Mouse (Mus musculus): Measurements from ENCODE around the gene Ptprn. TPM values are rescaled to one million over a fixed set of nuclear protein-coding genes. Genes with fewer than 3 reads are reported as not detected.

Ptprn gene
- 1.8 TPM for polyA plus RNA-seq (2014; fragmentation: Illumina TruSeq; extraction: RNeasy Lipid Tissue Mini Kit (QIAGEN cat#74804); ENCODE audit: low read depth, low replicate concordance)

DNA sequence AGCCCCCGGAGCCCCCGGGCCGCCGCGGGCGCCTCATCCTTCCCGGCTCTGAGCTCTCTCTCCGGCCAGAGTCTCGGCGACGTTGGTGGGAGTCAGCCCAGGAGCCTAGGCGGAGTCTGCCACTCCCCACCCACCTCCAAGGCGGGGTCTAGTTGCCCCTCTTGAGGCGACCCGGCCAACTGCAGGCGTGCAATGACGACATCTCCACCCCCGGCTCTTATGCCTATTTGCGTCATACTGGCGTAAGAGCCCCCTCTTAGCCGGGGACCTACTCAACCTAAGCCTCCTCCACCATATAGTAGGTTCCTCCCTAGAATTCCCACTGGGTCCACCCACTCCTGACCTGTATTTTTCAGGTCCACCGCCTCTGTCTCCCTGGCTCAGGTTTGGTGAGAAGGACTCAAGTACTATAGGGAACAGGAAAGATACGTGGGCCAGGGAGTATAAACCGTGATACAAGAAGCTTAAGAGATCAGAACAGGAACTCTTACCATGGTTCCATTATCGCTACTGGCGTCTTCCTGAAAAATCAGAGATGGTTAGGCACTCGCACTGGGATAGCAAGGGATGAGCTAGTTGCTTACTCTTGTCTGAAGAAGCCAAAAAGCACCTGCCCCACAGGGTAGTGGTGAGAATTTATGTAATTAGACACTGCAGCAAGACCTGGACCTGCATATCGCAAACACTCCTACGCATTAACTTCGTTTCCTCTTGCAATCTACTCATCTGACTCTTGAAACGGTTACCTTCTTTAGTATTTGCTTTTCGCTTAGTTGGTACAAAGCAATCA, at the start of gene Ptprn:
Ptprn (minus strand) TSS at position 412 of the 790 bp plus-strand sequence.

DNA sequence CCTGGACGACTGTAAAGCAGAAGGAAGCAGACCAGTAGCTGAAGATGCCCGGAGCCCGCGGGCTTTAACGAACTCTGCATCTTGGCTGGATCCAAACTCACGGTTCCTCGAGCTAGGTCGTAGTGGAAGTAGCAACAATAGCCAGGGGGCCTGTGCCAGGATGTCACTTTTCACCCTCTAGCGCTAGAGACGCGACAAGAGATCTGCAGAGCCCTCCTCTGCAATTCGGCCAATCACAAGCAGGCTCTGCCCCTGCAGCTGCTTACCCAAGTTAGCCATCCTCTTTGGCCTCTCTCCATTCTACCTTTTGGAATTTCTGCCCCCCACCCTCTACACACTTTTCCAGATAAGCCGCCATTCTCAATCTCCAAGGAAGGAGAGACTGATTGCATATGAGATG, 13.9 kb upstream of the Ptprn start, which contains the start of gene Resp18:
Resp18 (minus strand) TSS at position 188 of the 400 bp plus-strand sequence.

DNA sequence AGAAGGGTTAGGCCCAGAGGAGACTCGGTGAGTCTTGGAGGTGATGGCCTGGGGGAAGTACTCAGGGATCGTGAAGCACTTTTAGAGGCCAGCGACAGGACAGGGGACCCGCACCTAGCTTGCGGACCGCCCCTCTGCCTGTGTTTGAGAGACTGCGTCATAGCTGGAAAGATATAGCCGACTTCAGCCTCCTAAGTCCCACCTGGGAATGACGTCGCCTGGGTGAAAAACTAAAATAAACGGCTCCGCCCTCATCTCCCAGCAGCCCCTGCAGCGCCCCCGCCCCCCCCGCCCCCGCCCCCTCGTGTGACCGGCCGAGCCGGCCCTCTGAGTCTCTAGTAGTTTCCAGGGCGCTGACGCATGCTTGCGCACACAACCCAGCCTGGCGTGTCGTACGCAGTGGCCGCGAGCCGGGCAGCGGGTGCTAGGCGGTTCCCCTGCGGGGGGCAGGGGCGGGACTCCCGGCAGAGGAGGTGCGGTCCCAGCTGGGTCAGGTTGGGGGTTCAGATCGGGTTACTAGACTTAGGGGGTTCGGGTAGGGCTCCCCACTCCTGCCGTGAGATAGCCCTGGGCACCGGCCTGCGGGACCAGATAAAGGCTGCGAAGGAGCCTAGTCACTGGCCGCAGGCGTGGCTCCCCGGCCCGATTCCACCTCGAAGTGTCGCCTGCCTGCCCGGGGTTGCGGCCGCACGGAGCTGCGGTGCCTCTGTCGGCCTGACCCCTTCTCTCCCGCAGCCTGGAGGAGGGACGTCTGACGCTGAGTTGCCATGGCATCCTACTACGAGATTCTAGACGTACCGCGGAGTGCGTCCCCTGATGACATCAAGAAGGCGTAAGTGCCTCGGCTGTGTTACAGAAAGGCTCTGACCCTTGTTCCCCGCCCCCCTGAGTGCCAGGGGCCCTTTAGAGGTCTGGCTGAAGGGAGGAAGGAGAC, 27.9 kb downstream of the Ptprn start, which contains the start of gene Dnajb2:
Dnajb2 (plus strand) TSS at position 290 of the 934 bp plus-strand sequence.

DNA sequence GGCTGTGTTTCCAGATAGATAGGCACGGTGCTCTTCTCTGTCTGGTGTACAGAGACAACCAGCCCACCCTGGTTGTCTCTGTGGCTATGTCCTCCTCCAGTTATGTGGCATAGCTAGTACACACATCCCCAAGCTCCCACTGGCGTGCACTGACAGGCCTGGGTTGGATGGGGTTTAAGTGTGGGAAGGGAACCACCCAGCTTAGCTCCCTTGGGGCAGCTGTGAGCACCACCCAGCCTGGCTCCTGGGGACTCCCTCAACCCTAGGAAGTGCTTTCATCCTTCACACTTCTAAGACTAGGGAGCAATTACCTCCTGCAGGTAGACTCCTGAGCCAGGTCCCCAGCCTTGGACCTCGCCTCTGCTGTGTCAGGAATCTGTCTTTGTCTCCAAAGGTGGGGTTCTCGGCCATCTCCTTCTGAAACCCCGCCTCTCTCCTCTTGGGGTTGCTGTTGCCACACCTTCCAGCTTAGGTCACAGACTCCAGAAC, 32.6 kb downstream of the Ptprn start, which contains the start of gene A630095N17Rik:
A630095N17Rik (minus strand) TSS at position 439 of the 489 bp plus-strand sequence.

DNA sequence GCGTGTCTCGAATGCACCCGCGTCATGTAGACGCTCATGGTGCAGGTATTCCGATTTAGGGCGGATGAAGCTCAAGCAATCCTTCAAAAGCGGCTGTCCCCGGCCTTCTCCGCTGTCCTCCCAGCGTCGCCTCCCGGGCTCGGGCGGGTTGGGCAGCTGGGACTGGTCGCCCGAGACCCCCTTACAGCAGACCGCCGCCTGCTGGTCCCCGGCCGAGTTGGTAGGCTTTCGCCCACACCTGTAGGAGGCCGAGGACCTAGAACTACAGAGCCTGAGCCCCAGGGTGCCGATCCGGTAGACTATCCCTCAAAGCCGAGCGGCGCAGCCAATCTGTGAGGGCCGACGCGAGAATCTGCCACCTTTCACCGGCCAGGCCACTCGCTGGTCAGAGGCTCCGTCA, 44.8 kb downstream of the Ptprn start, which contains the start of gene Tuba4a:
Tuba4a (minus strand) TSS at position 335 of the 400 bp plus-strand sequence.

DNA sequence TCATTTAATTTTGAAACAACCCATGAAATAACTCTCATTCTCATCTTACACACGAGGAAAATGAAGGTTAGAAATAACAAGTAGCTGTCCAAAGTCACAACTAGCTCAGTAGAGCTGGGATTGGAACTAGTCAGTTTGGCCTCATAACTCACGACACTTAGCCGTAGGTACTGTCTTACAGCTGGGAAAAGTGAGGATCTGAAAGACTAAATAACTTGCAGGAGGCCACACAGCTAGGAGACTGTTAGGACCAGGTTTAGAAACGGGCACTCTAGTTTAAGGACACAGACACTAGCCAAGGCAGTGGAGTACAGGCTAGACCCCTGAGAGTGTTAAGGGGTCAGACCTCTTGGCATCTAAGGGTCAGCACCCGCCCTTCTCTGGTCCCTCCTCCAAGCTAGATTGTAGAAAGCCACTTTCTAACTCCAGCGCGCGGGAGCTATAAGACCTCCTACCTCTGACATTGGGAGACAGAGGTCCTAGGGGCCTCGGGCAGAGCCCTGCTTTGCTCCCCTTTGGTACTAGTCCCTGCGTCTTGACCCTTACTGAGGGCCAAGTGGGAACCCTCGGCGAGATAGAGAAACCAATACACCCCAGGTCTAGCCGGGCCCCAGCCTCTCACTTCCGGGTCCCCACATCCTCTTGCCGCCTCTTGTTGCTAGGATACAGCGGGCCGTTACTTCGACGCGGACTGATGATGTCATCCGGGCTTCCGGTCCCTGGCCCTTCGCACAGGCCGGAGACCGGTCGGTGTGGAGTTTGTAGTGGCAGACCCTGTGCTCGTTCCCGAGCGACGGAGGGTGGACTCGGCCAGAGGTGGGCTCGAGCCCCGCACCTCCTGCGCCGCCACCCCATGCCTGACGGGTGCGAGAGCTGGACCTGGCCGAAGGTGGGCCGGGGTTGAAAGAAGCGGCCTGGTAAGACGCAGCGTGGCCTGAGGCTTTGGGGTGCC, 53.9 kb downstream of the Ptprn start, which contains the start of the genes Glb1l and Stk16:
Glb1l (minus strand) TSS at position 678 of the 952 bp plus-strand sequence.
Stk16 (plus strand) TSS at position 703 of the 952 bp plus-strand sequence.

Other genes starting within 250 kb of the Ptprn start
- 6.0 TPM for gene Nhej1, start 139.3 kb downstream of the Ptprn start, polyA plus RNA-seq (2014; fragmentation: Illumina TruSeq; extraction: RNeasy Lipid Tissue Mini Kit (QIAGEN cat#74804); ENCODE audit: low read depth, low replicate concordance)
- gene Slc23a3, start 130.6 kb downstream of the Ptprn start, polyA plus RNA-seq (2014; fragmentation: Illumina TruSeq; extraction: RNeasy Lipid Tissue Mini Kit (QIAGEN cat#74804); ENCODE audit: low read depth, low replicate concordance) = 0.92 TPM
- gene Cnppd1, start 121.8 kb downstream of the Ptprn start, polyA plus RNA-seq (2014; fragmentation: Illumina TruSeq; extraction: RNeasy Lipid Tissue Mini Kit (QIAGEN cat#74804); ENCODE audit: low read depth, low replicate concordance) = 31.4 TPM
- 22.9 TPM for gene Retreg2, start 121.7 kb downstream of the Ptprn start, polyA plus RNA-seq (2014; fragmentation: Illumina TruSeq; extraction: RNeasy Lipid Tissue Mini Kit (QIAGEN cat#74804); ENCODE audit: low read depth, low replicate concordance)
- 18.5 TPM for gene Zfand2b, start 95.9 kb downstream of the Ptprn start, polyA plus RNA-seq (2014; fragmentation: Illumina TruSeq; extraction: RNeasy Lipid Tissue Mini Kit (QIAGEN cat#74804); ENCODE audit: low read depth, low replicate concordance)
- gene Abcb6, start 84.1 kb downstream of the Ptprn start, polyA plus RNA-seq (2014; fragmentation: Illumina TruSeq; extraction: RNeasy Lipid Tissue Mini Kit (QIAGEN cat#74804); ENCODE audit: low read depth, low replicate concordance) = 19.1 TPM
- 18.6 TPM for gene Ankzf1, start 72.4 kb downstream of the Ptprn start, polyA plus RNA-seq (2014; fragmentation: Illumina TruSeq; extraction: RNeasy Lipid Tissue Mini Kit (QIAGEN cat#74804); ENCODE audit: low read depth, low replicate concordance)
- 60.8 TPM for gene Atg9a, start 72.3 kb downstream of the Ptprn start, polyA plus RNA-seq (2014; fragmentation: Illumina TruSeq; extraction: RNeasy Lipid Tissue Mini Kit (QIAGEN cat#74804); ENCODE audit: low read depth, low replicate concordance)
- gene Glb1l, start 53.7 kb downstream of the Ptprn start, polyA plus RNA-seq (2014; fragmentation: Illumina TruSeq; extraction: RNeasy Lipid Tissue Mini Kit (QIAGEN cat#74804); ENCODE audit: low read depth, low replicate concordance) = 3.8 TPM
- 57.6 TPM for gene Stk16, start 53.7 kb downstream of the Ptprn start, polyA plus RNA-seq (2014; fragmentation: Illumina TruSeq; extraction: RNeasy Lipid Tissue Mini Kit (QIAGEN cat#74804); ENCODE audit: low read depth, low replicate concordance)
- gene Tuba4a, start 44.6 kb downstream of the Ptprn start, polyA plus RNA-seq (2014; fragmentation: Illumina TruSeq; extraction: RNeasy Lipid Tissue Mini Kit (QIAGEN cat#74804); ENCODE audit: low read depth, low replicate concordance) = 524 TPM
- gene A630095N17Rik, start 32.4 kb downstream of the Ptprn start, polyA plus RNA-seq (2014; fragmentation: Illumina TruSeq; extraction: RNeasy Lipid Tissue Mini Kit (QIAGEN cat#74804); ENCODE audit: low read depth, low replicate concordance) = not detected
- 138 TPM for gene Dnajb2, start 28.1 kb downstream of the Ptprn start, polyA plus RNA-seq (2014; fragmentation: Illumina TruSeq; extraction: RNeasy Lipid Tissue Mini Kit (QIAGEN cat#74804); ENCODE audit: low read depth, low replicate concordance)
- not detected for gene Resp18, start 13.9 kb upstream of the Ptprn start, polyA plus RNA-seq (2014; fragmentation: Illumina TruSeq; extraction: RNeasy Lipid Tissue Mini Kit (QIAGEN cat#74804); ENCODE audit: low read depth, low replicate concordance)
- 85.9 TPM for gene Dnpep, start 53.5 kb upstream of the Ptprn start, polyA plus RNA-seq (2014; fragmentation: Illumina TruSeq; extraction: RNeasy Lipid Tissue Mini Kit (QIAGEN cat#74804); ENCODE audit: low read depth, low replicate concordance)
- gene Des, start 95.8 kb upstream of the Ptprn start, polyA plus RNA-seq (2014; fragmentation: Illumina TruSeq; extraction: RNeasy Lipid Tissue Mini Kit (QIAGEN cat#74804); ENCODE audit: low read depth, low replicate concordance) = 1,259 TPM
- gene Speg, start 110.8 kb upstream of the Ptprn start, polyA plus RNA-seq (2014; fragmentation: Illumina TruSeq; extraction: RNeasy Lipid Tissue Mini Kit (QIAGEN cat#74804); ENCODE audit: low read depth, low replicate concordance) = 125 TPM
- gene Gmppa, start 171.4 kb upstream of the Ptprn start, polyA plus RNA-seq (2014; fragmentation: Illumina TruSeq; extraction: RNeasy Lipid Tissue Mini Kit (QIAGEN cat#74804); ENCODE audit: low read depth, low replicate concordance) = 62.0 TPM
- not detected for gene Asic4, start 185.9 kb upstream of the Ptprn start, polyA plus RNA-seq (2014; fragmentation: Illumina TruSeq; extraction: RNeasy Lipid Tissue Mini Kit (QIAGEN cat#74804); ENCODE audit: low read depth, low replicate concordance)
- gene Chpf, start 214.8 kb upstream of the Ptprn start, polyA plus RNA-seq (2014; fragmentation: Illumina TruSeq; extraction: RNeasy Lipid Tissue Mini Kit (QIAGEN cat#74804); ENCODE audit: low read depth, low replicate concordance) = 18.1 TPM
- 0.55 TPM for gene Tmem198, start 215.0 kb upstream of the Ptprn start, polyA plus RNA-seq (2014; fragmentation: Illumina TruSeq; extraction: RNeasy Lipid Tissue Mini Kit (QIAGEN cat#74804); ENCODE audit: low read depth, low replicate concordance)
- 92.8 TPM for gene Obsl1, start 241.9 kb upstream of the Ptprn start, polyA plus RNA-seq (2014; fragmentation: Illumina TruSeq; extraction: RNeasy Lipid Tissue Mini Kit (QIAGEN cat#74804); ENCODE audit: low read depth, low replicate concordance)
- gene Inha, start 242.6 kb upstream of the Ptprn start, polyA plus RNA-seq (2014; fragmentation: Illumina TruSeq; extraction: RNeasy Lipid Tissue Mini Kit (QIAGEN cat#74804); ENCODE audit: low read depth, low replicate concordance) = 6.3 TPM